Mouse (Mus musculus) forebrain, embryonic 16.5 days (tissue): ENCODE measurements around the gene Abi3bp. TPM values are rescaled to one million over a fixed set of nuclear protein-coding genes. Genes with fewer than 3 reads are reported as not detected.
A peak's percentile ranks its signal among the peaks of the same experiment; 100 is the strongest.

Experiments used
- ATAC-seq: fragments of 200-750 bp; cut with Nextera tagmentation; 2 replicates; pipeline ENCODE4 v1.8.0; 2017; ENCODE audit warnings: mild to moderate bottlenecking, moderate library complexity
- H3K27ac ChIP-seq: fragments of 300-500 bp; sonication (generic); 2 replicates; pipeline ENCODE4 v1.5.1; 2014; ENCODE audit warnings: low read length, control low read depth
- H3K27me3 ChIP-seq: fragments of 300-500 bp; sonication (generic); replicated peaks from 2 replicates; pipeline ENCODE4 v1.6.1; 2014; ENCODE audit warnings: low read length; ENCODE audit not compliant: control insufficient read depth, insufficient read depth
- H3K36me3 ChIP-seq: fragments of 300-500 bp; sonication (generic); 2 replicates; pipeline ENCODE4 v1.6.1; 2014; ENCODE audit not compliant: control insufficient read depth, insufficient read depth
- H3K4me1 ChIP-seq: fragments of 300-500 bp; sonication (generic); replicated peaks from 2 replicates; pipeline ENCODE4 v1.6.1; 2014; ENCODE audit warnings: low read length; ENCODE audit not compliant: control insufficient read depth, insufficient read depth
- H3K4me2 ChIP-seq: fragments of 300-500 bp; sonication (generic); 2 replicates; pipeline ENCODE4 v1.6.1; 2014; ENCODE audit warnings: mild to moderate bottlenecking, low read length, control low read depth
- H3K4me3 ChIP-seq: fragments of 300-500 bp; sonication (generic); replicated peaks from 2 replicates; pipeline ENCODE4 v1.5.1; 2014; ENCODE audit warnings: mild to moderate bottlenecking, low read length, control low read depth
- H3K9ac ChIP-seq: fragments of 300-500 bp; sonication (generic); replicated peaks from 2 replicates; pipeline ENCODE4 v1.6.1; 2014; ENCODE audit warnings: low read depth, low read length, control low read depth
- H3K9me3 ChIP-seq: fragments of 300-500 bp; sonication (generic); 2 replicates; pipeline ENCODE4 v1.6.1; 2016; ENCODE audit warnings: low read length; ENCODE audit not compliant: control insufficient read depth
- WGBS: fragments of 180-500 bp; shearing (Covaris S2); extraction: QIAGEN DNeasy Blood & Tissue Kit; methylation state at CpG from one replicate; pipeline ENCODE4 v1.1.7; 2014; 5-methylcytosine and 5-hydroxymethylcytosine counted together
- polyA plus RNA-seq: library from polyadenylated mRNA; unstranded; fragments of >200 nt; fragmentation: Nextera tagmentation; extraction: Ambion mirVana; gene quantifications from 2 replicates; pipeline ENCODE4 v1.2.1, GENCODE M21; 2015

Abi3bp gene
- polyA plus RNA-seq, 1 experiment from 2014 or later, result 0.14 TPM

- no peaks in the 10 kb centered on the region for H3K27me3 ChIP-seq
- no peak overlapping the region for H3K4me3 ChIP-seq
- 88% methylated on average over 3 of the region's 3 CpGs for WGBS
- H3K36me3 ChIP-seq, result peaks cover 12% of the 10 kb centered on the region; the same call in 1 of the 2 replicates
- no peak overlapping the region for H3K9ac ChIP-seq
- H3K4me2 ChIP-seq, result no peak overlapping the region
- no peaks in the 10 kb centered on the region for H3K4me1 ChIP-seq
- H3K27ac ChIP-seq, result no peak overlapping the region
- no peak for ATAC-seq
- H3K9me3 ChIP-seq, result no peaks in the 10 kb centered on the region
Measured at GRCm38 (mm10) chr16:56705731-56706130, 228.1 kb downstream of the Abi3bp start.

GRCm38 (mm10) chr16:56710071-56710470, 232.4 kb downstream of the Abi3bp start:
- over 99% methylated on average over 3 of the region's 3 CpGs for WGBS
- no peaks in the 10 kb centered on the region for H3K27me3 ChIP-seq
- no peak overlapping the region for H3K9ac ChIP-seq
- H3K9me3 ChIP-seq, result no peaks in the 10 kb centered on the region
- H3K4me2 ChIP-seq, result no peak overlapping the region
- H3K27ac ChIP-seq, result no peak overlapping the region
- no peaks in the 10 kb centered on the region for H3K4me1 ChIP-seq
- ATAC-seq, result no peak
- H3K4me3 ChIP-seq, result no peak overlapping the region
- peaks cover 7% of the 10 kb centered on the region; the same call in 1 of the 2 replicates for H3K36me3 ChIP-seq

- H3K4me1 ChIP-seq, result peaks cover 13% of the 10 kb centered on the region
- no peak for ATAC-seq
- H3K9ac ChIP-seq, result no peak overlapping the region
- H3K4me3 ChIP-seq, result no peak overlapping the region
- H3K4me2 ChIP-seq, result 0 out of 2 replicates have a peak overlapping the region, but pooled peaks have one; percentile 8
- H3K9me3 ChIP-seq, result no peaks in the 10 kb centered on the region
- H3K36me3 ChIP-seq, result peaks cover 2% of the 10 kb centered on the region; the same call in 1 of the 2 replicates
- no peak overlapping the region for H3K27ac ChIP-seq
- H3K27me3 ChIP-seq, result no peaks in the 10 kb centered on the region
- 88% methylated on average over 3 of the region's 3 CpGs for WGBS
Measured at GRCm38 (mm10) chr16:56715608-56716007, 237.9 kb downstream of the Abi3bp start.

DNA sequence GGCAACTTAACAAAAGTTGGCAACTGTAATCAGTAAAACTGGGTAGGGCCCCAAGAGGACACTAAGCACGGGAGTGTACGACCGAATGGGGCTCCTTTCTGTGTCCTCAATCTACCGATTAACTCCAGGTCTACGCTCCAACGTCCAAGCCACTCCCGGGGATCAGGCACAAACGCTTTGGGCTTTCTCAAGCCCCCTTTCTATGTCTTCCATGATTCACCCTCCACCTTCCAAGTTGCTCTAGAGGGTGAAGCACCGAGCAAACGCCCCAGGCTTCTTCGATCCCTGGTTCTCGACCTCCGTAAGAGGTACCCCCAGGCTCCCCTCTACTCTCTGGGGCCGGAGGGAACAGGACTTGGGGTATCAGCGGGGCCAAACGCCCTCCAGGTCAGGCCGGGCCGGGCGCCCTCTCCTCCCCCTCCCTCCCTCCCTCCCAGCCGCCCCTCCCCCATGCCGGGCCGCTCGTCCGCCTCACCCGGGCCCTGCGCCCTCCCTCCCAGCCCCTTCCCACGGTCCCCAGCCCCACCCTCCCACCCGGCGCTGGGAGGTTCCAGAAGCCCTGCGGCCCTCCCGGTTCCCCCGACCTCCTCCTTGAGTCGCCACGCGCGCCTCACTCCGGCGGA, 239.0 kb downstream of the Abi3bp start:
- Histone ChIP-seq H3K27ac (peak overlapping the region; percentile 94), H3K4me3 (peak overlapping the region; percentile 80), H3K4me2 (peak overlapping the region; percentile 67), H3K27me3 (no peaks in the 10 kb centered on the region), H3K9me3 (no peaks in the 10 kb centered on the region), H3K36me3 (peaks cover 2% of the 10 kb centered on the region; the same call in 1 of the 2 replicates), H3K4me1 (peaks cover 13% of the 10 kb centered on the region), H3K9ac (peak overlapping the region; percentile 88)
- ATAC-seq, result no peak; the same call in none of the 2 replicates
- 0% methylated on average over 32 of the region's 38 CpGs for WGBS

DNA sequence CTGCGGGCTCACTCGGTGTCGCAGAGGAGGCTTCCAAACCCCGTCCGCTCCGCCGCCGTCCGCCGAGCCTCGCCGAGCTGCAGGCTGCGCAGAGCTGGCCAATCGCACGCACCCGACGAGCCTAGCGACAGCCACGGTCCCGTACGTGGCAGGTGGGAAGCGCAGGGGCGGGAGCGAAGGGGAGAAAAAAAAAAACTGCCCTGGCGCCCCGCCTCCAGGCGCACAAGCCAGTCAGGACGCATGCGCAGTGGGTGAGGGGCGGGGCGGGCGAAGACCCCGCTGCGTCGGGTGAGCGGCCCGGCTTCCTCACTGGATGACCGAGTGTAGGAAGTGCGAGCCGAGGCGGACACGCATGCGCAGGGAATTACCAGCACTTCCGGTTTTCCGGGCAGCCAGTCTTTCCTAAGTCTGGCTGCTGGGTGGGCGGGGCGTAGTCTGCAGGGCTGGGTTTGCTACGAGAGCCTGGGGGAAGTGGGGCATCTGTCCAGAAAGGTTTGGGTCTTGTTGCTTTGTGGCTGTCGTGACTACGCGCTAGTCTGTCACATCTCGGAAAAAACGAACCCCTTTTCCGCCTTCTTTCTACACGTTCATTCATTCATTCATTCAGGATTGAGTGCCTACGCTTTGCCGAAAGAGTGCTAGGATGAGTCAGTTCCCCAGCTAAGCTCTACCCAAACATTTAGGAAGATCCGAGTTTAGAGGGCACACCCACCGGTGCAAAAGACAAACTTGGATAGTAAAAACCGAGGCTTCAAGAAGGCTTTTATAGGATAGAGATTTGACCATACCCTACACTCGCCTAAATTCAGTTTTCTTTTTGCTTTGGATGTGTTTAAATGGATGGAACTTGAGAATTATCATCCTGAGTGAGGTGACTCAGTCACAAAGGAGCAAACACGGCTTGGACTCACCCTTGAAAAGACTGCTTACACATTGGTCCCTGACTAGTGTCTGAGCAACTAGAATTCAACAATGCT, 239.8 kb downstream of the Abi3bp start, which contains the start of gene Tfg:
Gene Tfg, minus strand, starts transcription at position 227 of the 977 bp plus-strand sequence.
- peak within 1 kb of the TSS; percentile 94 for H3K27ac ChIP-seq
- H3K27me3 ChIP-seq, result no peaks in the 10 kb centered on the region
- H3K4me1 ChIP-seq, result peaks cover 13% of the 10 kb centered on the region
- H3K9ac ChIP-seq, result peak within 1 kb of the TSS; percentile 88
- H3K36me3 ChIP-seq, result no peaks in the 10 kb centered on the region
- peak within 1 kb of the TSS; percentile 80 for H3K4me3 ChIP-seq
- H3K9me3 ChIP-seq, result no peaks in the 10 kb centered on the region
- peak within 1 kb of the TSS; percentile 67 for H3K4me2 ChIP-seq
- under 1% methylated on average over 61 of the region's 62 CpGs for WGBS
- peak; percentile 98 for ATAC-seq

DNA sequence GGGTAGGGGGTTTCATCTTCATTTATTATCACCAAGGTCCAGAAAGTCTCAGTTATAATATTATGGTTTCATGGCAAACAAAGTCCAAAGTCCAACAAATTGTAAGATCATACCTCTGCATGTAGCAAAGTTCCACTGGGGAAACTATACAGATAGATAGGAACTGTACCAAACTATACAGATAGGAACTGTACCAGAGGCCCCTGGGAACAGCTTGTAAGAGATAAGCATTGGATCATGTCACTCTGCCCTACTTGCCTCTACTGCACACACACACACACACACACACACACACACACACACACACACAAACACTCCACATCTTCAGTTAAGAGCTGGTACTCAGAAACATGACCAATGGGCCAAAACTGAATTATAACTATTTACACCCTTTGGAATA, 241.4 kb downstream of the Abi3bp start:
- H3K27ac ChIP-seq, result no peak overlapping the region
- no peaks in the 10 kb centered on the region for H3K9me3 ChIP-seq
- no peak for ATAC-seq
- no peaks in the 10 kb centered on the region for H3K27me3 ChIP-seq
- no peak overlapping the region for H3K9ac ChIP-seq
- H3K36me3 ChIP-seq, result no peaks in the 10 kb centered on the region
- no peak overlapping the region for H3K4me3 ChIP-seq
- H3K4me1 ChIP-seq, result peaks cover 13% of the 10 kb centered on the region
- no peak overlapping the region for H3K4me2 ChIP-seq

DNA sequence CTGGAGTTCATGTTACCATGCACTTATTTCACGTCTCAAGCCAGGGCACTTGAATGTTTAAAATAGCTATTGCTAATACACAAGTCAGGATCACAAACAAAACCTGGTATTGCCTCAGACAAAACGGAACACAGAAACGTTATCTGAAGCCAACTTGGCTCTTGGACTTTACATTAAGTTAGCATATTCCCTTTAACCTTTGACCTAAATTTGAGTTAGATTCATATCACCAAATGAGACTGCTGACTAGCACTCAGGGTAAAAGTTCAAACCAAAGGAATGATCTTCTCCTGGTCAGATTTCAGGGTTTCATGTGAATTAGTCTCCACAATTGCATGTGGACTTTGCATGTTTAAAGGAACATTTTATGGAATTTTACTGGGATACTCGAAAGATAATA, 244.7 kb downstream of the Abi3bp start:
- no peak overlapping the region for H3K9ac ChIP-seq

DNA sequence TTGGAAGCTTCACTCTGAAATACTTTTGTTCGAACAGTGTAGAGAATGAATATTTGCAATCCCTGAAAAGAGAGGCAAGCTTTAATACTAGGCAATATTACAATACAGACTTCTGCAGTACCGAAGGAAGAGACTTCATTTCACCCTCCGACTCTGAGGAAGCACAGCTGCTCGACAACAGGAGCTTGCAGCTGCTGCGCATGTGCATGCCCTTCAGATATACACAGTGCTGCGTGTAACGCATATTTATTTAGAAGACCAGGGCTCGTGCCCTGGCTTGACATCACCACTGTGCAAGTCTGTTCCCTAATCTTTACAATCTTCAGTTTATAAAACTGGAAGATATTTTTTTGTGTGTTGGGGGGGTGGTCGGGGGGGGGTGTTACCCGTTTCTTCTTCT, 247.2 kb downstream of the Abi3bp start:
- Histone ChIP-seq H3K27me3 (no peaks in the 10 kb centered on the region), H3K4me3 (no peak overlapping the region), H3K4me1 (no peaks in the 10 kb centered on the region), H3K36me3 (no peaks in the 10 kb centered on the region), H3K27ac (no peak overlapping the region), H3K4me2 (no peak overlapping the region), H3K9me3 (no peaks in the 10 kb centered on the region), H3K9ac (no peak overlapping the region)
- no peak for ATAC-seq
- WGBS, result 87% methylated on average over 10 of the region's 10 CpGs

More for the DNA sequence above, 244.7 kb downstream of the Abi3bp start:
- no peaks in the 10 kb centered on the region for H3K36me3 ChIP-seq
- H3K27me3 ChIP-seq, result no peaks in the 10 kb centered on the region
- ATAC-seq, result no peak
- H3K4me3 ChIP-seq, result no peak overlapping the region
- H3K27ac ChIP-seq, result no peak overlapping the region
- H3K4me1 ChIP-seq, result no peaks in the 10 kb centered on the region; the same call in 1 of the 2 replicates
- no peak overlapping the region for H3K4me2 ChIP-seq
- no peaks in the 10 kb centered on the region for H3K9me3 ChIP-seq
- WGBS, result 85% methylated on average over 4 of the region's 4 CpGs

GRCm38 (mm10) chr16:56729060-56729459, 251.4 kb downstream of the Abi3bp start:
- no peak overlapping the region for H3K9ac ChIP-seq
- H3K4me2 ChIP-seq, result no peak overlapping the region
- no peak for ATAC-seq
- WGBS, result 43% methylated on average over 1 of the region's 1 CpGs
- no peaks in the 10 kb centered on the region for H3K27me3 ChIP-seq
- no peaks in the 10 kb centered on the region for H3K4me1 ChIP-seq
- no peaks in the 10 kb centered on the region for H3K36me3 ChIP-seq
- H3K4me3 ChIP-seq, result no peak overlapping the region
- H3K27ac ChIP-seq, result no peak overlapping the region
- no peaks in the 10 kb centered on the region for H3K9me3 ChIP-seq
